Mouse (Mus musculus): ENCODE data around the gene Slc9a8. TPM values are rescaled to one million over a fixed set of nuclear protein-coding genes. Genes with fewer than 3 reads are reported as not detected.

Slc9a8 gene
- polyA plus RNA-seq, 1 experiment from 2014 or later = 9.3 TPM

GRCm38 (mm10) chr2:167486573-167486972, 65.1 kb downstream of the Slc9a8 start:
- H3K4me1 ChIP-seq (ENCODE audit: insufficient read depth) = peaks cover 13% of the 10 kb centered on the region
- H3K36me3 ChIP-seq (replicated peaks; ENCODE audit: insufficient read depth, low read length) = peaks cover 22% of the 10 kb centered on the region
- 84% methylated on average over 4 of the region's 4 CpGs for WGBS (ENCODE audit: insufficient replicate concordance)
- no peak overlapping the region for H3K4me2 ChIP-seq (ENCODE audit: low read depth, low read length)
- DNase-seq (no peak), ATAC-seq (no peak)
- no peak overlapping the region for H3K9ac ChIP-seq (replicated peaks)
- no peak overlapping the region for H3K4me3 ChIP-seq (ENCODE audit: low read depth, low read length)
- no peaks in the 10 kb centered on the region for H3K9me3 ChIP-seq (ENCODE audit: low read length)
- no peak overlapping the region for H3K27ac ChIP-seq (ENCODE audit: low read depth)
- TF ChIP-seq EP300 (IDR thresholded peaks at IDR 0.05; ENCODE audit: low read depth) = no peak
- TF ChIP-seq CTCF (IDR thresholded peaks at IDR 0.05; ENCODE audit: low read depth) = no peak
- H3K27me3 ChIP-seq (ENCODE audit: insufficient read depth, low read length) = no peaks in the 10 kb centered on the region

GRCm38 (mm10) chr2:167487551-167487950, 66.0 kb downstream of the Slc9a8 start:
- WGBS (ENCODE audit: insufficient replicate concordance) = 92% methylated on average over 6 of the region's 6 CpGs
- Histone ChIP-seq H3K9ac (replicated peaks) (no peak overlapping the region), H3K4me2 (ENCODE audit: low read depth, low read length) (no peak overlapping the region), H3K27ac (ENCODE audit: low read depth) (no peak overlapping the region), H3K36me3 (replicated peaks; ENCODE audit: insufficient read depth, low read length) (peaks cover 22% of the 10 kb centered on the region), H3K9me3 (ENCODE audit: low read length) (no peaks in the 10 kb centered on the region), H3K4me1 (ENCODE audit: insufficient read depth) (peaks cover 18% of the 10 kb centered on the region), H3K27me3 (ENCODE audit: insufficient read depth, low read length) (no peaks in the 10 kb centered on the region), H3K4me3 (ENCODE audit: low read depth, low read length) (no peak overlapping the region)
- TF ChIP-seq CTCF (IDR thresholded peaks at IDR 0.05; ENCODE audit: low read depth) (no peak), EP300 (IDR thresholded peaks at IDR 0.05; ENCODE audit: low read depth) (no peak)
- DNase-seq = no peak
- ATAC-seq = no peak

GRCm38 (mm10) chr2:167487994-167488393, 66.5 kb downstream of the Slc9a8 start:
- no peaks in the 10 kb centered on the region for H3K9me3 ChIP-seq (ENCODE audit: low read length)
- no peak overlapping the region for H3K9ac ChIP-seq (replicated peaks)
- H3K4me1 ChIP-seq (ENCODE audit: insufficient read depth) = peaks cover 18% of the 10 kb centered on the region
- DNase-seq = no peak
- TF ChIP-seq EP300 (IDR thresholded peaks at IDR 0.05; ENCODE audit: low read depth) (no peak), CTCF (IDR thresholded peaks at IDR 0.05; ENCODE audit: low read depth) (no peak)
- 76% methylated on average over 6 of the region's 6 CpGs for whole genome bisulfite sequencing (ENCODE audit: insufficient replicate concordance)
- no peak overlapping the region for H3K4me3 ChIP-seq (ENCODE audit: low read depth, low read length)
- no peak overlapping the region for H3K27ac ChIP-seq (ENCODE audit: low read depth)
- ATAC-seq = no peak
- H3K4me2 ChIP-seq (ENCODE audit: low read depth, low read length) = no peak overlapping the region
- no peaks in the 10 kb centered on the region for H3K27me3 ChIP-seq (ENCODE audit: insufficient read depth, low read length)
- peaks cover 22% of the 10 kb centered on the region for H3K36me3 ChIP-seq (replicated peaks; ENCODE audit: insufficient read depth, low read length)

- Histone ChIP-seq H3K4me1 (ENCODE audit: insufficient read depth) (peaks cover 25% of the 10 kb centered on the region), H3K27me3 (ENCODE audit: insufficient read depth, low read length) (no peaks in the 10 kb centered on the region), H3K4me2 (ENCODE audit: low read depth, low read length) (peak overlapping the region; percentile 96), H3K9ac (replicated peaks) (peak overlapping the region; percentile 93), H3K27ac (ENCODE audit: low read depth) (0 out of 2 replicates have a peak overlapping the region, but pooled peaks have one; percentile 16), H3K4me3 (ENCODE audit: low read depth, low read length) (peak overlapping the region; percentile 91), H3K9me3 (ENCODE audit: low read length) (no peaks in the 10 kb centered on the region), H3K36me3 (replicated peaks; ENCODE audit: insufficient read depth, low read length) (0 out of 2 replicates have a peak, but pooled peaks cover 5% of the 10 kb centered on the region)
- ATAC-seq (no peak), DNase-seq (no peak)
- no peak for TF ChIP-seq EP300 (IDR thresholded peaks at IDR 0.05; ENCODE audit: low read depth)
- no peak for TF ChIP-seq CTCF (IDR thresholded peaks at IDR 0.05; ENCODE audit: low read depth)
- WGBS (ENCODE audit: insufficient replicate concordance) = 77% methylated on average over 4 of the region's 4 CpGs
Observed at GRCm38 (mm10) chr2:167490813-167491525, 69.5 kb downstream of the Slc9a8 start.

- Histone ChIP-seq H3K9ac (replicated peaks) (peak within 1 kb of the TSS; percentile 93), H3K27ac (ENCODE audit: low read depth) (peak within 1 kb of the TSS; percentile 96), H3K4me2 (ENCODE audit: low read depth, low read length) (peak within 1 kb of the TSS; percentile 96), H3K4me1 (ENCODE audit: insufficient read depth) (peaks cover 25% of the 10 kb centered on the region), H3K36me3 (replicated peaks; ENCODE audit: insufficient read depth, low read length) (0 out of 2 replicates have a peak, but pooled peaks cover 5% of the 10 kb centered on the region), H3K9me3 (ENCODE audit: low read length) (no peaks in the 10 kb centered on the region), H3K27me3 (ENCODE audit: insufficient read depth, low read length) (no peaks in the 10 kb centered on the region), H3K4me3 (ENCODE audit: low read depth, low read length) (peak within 1 kb of the TSS; percentile 91)
- DNase-seq = peak; percentile 77
- TF ChIP-seq CTCF (IDR thresholded peaks at IDR 0.05; ENCODE audit: low read depth) (no peak), EP300 (IDR thresholded peaks at IDR 0.05; ENCODE audit: low read depth) (no peak)
- peak; percentile 71 for ATAC-seq
- 4% methylated on average over 34 of the region's 52 CpGs for whole genome bisulfite sequencing (ENCODE audit: insufficient replicate concordance)
Observed at GRCm38 (mm10) chr2:167491757-167492708, 70.5 kb downstream of the Slc9a8 start, which contains the start of gene Rnf114. Gene Rnf114, plus strand, starts transcription at chr2:167492645.

Measured in liver, postnatal 0 days (tissue).